In the genomic region with DNA sequence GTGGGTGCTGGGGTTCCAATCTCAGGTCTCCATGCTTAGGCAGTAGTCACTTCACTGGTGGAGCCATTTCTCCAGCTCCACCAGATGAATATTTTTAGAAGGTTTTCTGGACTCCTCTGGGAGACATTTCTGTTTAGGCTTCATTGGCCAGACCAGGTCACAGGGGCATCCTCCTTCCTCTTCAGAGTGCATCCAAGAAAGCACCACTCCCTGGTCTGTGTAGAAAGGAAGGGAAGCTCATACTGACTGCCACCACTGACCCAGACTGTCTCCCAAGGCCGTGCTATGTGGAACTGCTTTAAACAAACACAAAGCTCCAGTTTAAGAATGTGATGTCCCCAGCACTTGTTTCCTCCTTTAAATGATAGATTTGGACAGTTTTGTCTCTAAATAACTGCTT, we compare ENCODE assay signal across 14 mouse cellular contexts. TPM values are rescaled to one million over a fixed set of nuclear protein-coding genes. Genes with fewer than 3 reads are reported as not detected.
DNase-seq lines count a peak whose midpoint lies in the region.
"Had no signal": no experiment of that assay in that cellular context is flagged by ENCODE, and none has a peak within 500 bp of the region (broad histone marks: within the 10 kb centered on the region; RNA-seq: fewer than 3 reads in every experiment).

No protein-coding gene starts in this region.

- intact Hi-C loops in heart, postnatal 14 days (cut with DNase I): no loop called here

- peak; percentile 8 to 33 for DNase-seq in heart, adult 18-20 months
- no peak for DNase-seq in heart, postnatal 14 days
- peak; percentile 40 for DNase-seq in kidney, adult 11 months
- DNase-seq in kidney, adult 8-10 months: peak; percentile 3 to 32
- DNase-seq in kidney, postnatal 14 days: peak; percentile 60
- no peak for DNase-seq in layer of hippocampus, postnatal 36 days
- no peak for DNase-seq in urinary bladder, postnatal 14 days (ENCODE audit: low spot score)
- DNase-seq: B cell, adult 2 months; cerebellum, adult 9-11 months; gastrocnemius, postnatal 14 days; heart, postnatal 4 days; liver, embryonic 13.5 days; midbrain, embryonic 14.5 days; thymus, postnatal 4 days had no signal

RNA-seq across cellular contexts. Expression of a gene that starts 29.3 kb away (rescaled TPM):
- 10 to 100 TPM; 15.1 to 17.2 TPM for total RNA-seq in heart, adult 18-20 months (2021)
- 10 to 100 TPM; 20.2 to 21.6 TPM for total RNA-seq in heart, postnatal 14 days (2021)
- total RNA-seq in layer of hippocampus, postnatal 36 days (2021): 10 to 100 TPM; 46.7 to 53.1 TPM

RNA-seq across cellular contexts. Expression of a gene that starts 54.7 kb away (rescaled TPM):
- total RNA-seq in heart, adult 18-20 months (2021): 10 to 100 TPM; 15.2 to 15.5 TPM
- 10 to 100 TPM; 10.1 to 10.3 TPM for total RNA-seq in heart, postnatal 14 days (2021)
- 10 to 100 TPM; 31.9 to 36.4 TPM for total RNA-seq in layer of hippocampus, postnatal 36 days (2021)

Comparison
In these comparisons a context has a peak if more than half of its experiments do, and no peak if none do; other contexts are left out.
1. DNase-seq: peak in heart, adult 18-20 months (2 of 2), kidney, adult 11 months (single experiment), kidney, adult 8-10 months (2 of 2) and kidney, postnatal 14 days (single experiment); none in heart, postnatal 14 days (0 of 2), layer of hippocampus, postnatal 36 days (0 of 2) and urinary bladder, postnatal 14 days (single experiment).